Mouse (Mus musculus) kidney, postnatal 4 days (tissue): Measurements from ENCODE around the gene Smap1.

Source experiments
- DNase-seq, 2 experiments: peaks; one replicate each; pipeline ENCODE4 v3.0.0; 2021; ENCODE audit warnings: mixed read lengths in 2 of 2

Smap1 gene

GRCm38 (mm10) chr1:23826887-23827758, 95.0 kb downstream of the Smap1 start:
- DNase-seq: peak; percentile 52 to 59

GRCm38 (mm10) chr1:23821615-23822014, 100.5 kb downstream of the Smap1 start:
- DNase-seq: no peak

GRCm38 (mm10) chr1:23798306-23798705, 123.8 kb downstream of the Smap1 start:
- DNase-seq: no peak
